Mouse (Mus musculus): ENCODE results near the gene Rnasel.

- TF ChIP-seq CTCF (IDR thresholded peaks at IDR 0.05; ENCODE audit: low read depth) (no peak), EP300 (IDR thresholded peaks at IDR 0.05; ENCODE audit: low read depth) (no peak)
Observed at GRCm38 (mm10) chr1:153703445-153703991, 45.7 kb upstream of the Rnasel start.

Data from liver, postnatal 0 days (tissue).